Mouse (Mus musculus): Measurements from ENCODE around the gene Pak1ip1. TPM values are rescaled to one million over a fixed set of nuclear protein-coding genes. Genes with fewer than 3 reads are reported as not detected.

Gene Pak1ip1
- polyA plus RNA-seq (2012; rRNA removed) = 32.0 and 33.9 TPM in 2 replicates

GRCm38 (mm10) chr13:41000926-41001639, at the start of gene Pak1ip1:
Gene Pak1ip1, plus strand, starts transcription at chr13:41001023.
- H3K27me3 ChIP-seq (replicated peaks; ENCODE audit: control insufficient read depth, insufficient read depth, low read length) = no peaks in the 10 kb centered on the region
- peak within 1 kb of the TSS; percentile 94 for H3K4me3 ChIP-seq (ENCODE audit: insufficient read depth, low read depth, low read length)
- TF ChIP-seq CTCF (conservative IDR thresholded peaks at IDR 0.05; ENCODE audit: insufficient read depth, insufficient read length, low read depth, low read length) (no peak), POLR2A (IDR thresholded peaks at IDR 0.05; ENCODE audit: low read depth, low read length) (no peak)
- WGBS = under 1% methylated on average over 58 of the region's 58 CpGs
- peak; percentile 95 for DNase-seq
- H3K27ac ChIP-seq (ENCODE audit: insufficient read depth, low read depth, low read length) = peak within 1 kb of the TSS; percentile 100
- H3K36me3 ChIP-seq (ENCODE audit: control insufficient read depth, insufficient read depth, low read length) = no peaks in the 10 kb centered on the region
- H3K4me1 ChIP-seq (ENCODE audit: control insufficient read depth, insufficient read depth, low read length) = peaks cover 4% of the 10 kb centered on the region; the same call in 1 of the 2 replicates

GRCm38 (mm10) chr13:40951386-40951976, 49.3 kb upstream of the Pak1ip1 start:
- no peaks in the 10 kb centered on the region for H3K36me3 ChIP-seq (ENCODE audit: control insufficient read depth, insufficient read depth, low read length)
- no peaks in the 10 kb centered on the region for H3K27me3 ChIP-seq (replicated peaks; ENCODE audit: control insufficient read depth, insufficient read depth, low read length)
- H3K4me3 ChIP-seq (ENCODE audit: insufficient read depth, low read depth, low read length) = no peak overlapping the region
- 83% methylated on average over 10 of the region's 10 CpGs for WGBS
- no peak for DNase-seq
- H3K4me1 ChIP-seq (ENCODE audit: control insufficient read depth, insufficient read depth, low read length) = no peaks in the 10 kb centered on the region; the same call in 1 of the 2 replicates
- no peak for TF ChIP-seq CTCF (conservative IDR thresholded peaks at IDR 0.05; ENCODE audit: insufficient read depth, insufficient read length, low read depth, low read length)
- TF ChIP-seq POLR2A (IDR thresholded peaks at IDR 0.05; ENCODE audit: low read depth, low read length) = no peak
- no peak overlapping the region for H3K27ac ChIP-seq (ENCODE audit: insufficient read depth, low read depth, low read length)

GRCm38 (mm10) chr13:40953231-40953630, 47.6 kb upstream of the Pak1ip1 start:
- Histone ChIP-seq H3K4me3 (ENCODE audit: insufficient read depth, low read depth, low read length) (no peak overlapping the region), H3K27me3 (replicated peaks; ENCODE audit: control insufficient read depth, insufficient read depth, low read length) (no peaks in the 10 kb centered on the region), H3K4me1 (ENCODE audit: control insufficient read depth, insufficient read depth, low read length) (no peaks in the 10 kb centered on the region; the same call in 1 of the 2 replicates), H3K27ac (ENCODE audit: insufficient read depth, low read depth, low read length) (no peak overlapping the region), H3K36me3 (ENCODE audit: control insufficient read depth, insufficient read depth, low read length) (no peaks in the 10 kb centered on the region; the same call in 1 of the 2 replicates)
- WGBS = 51% methylated on average over 6 of the region's 6 CpGs
- DNase-seq = no peak
- no peak for TF ChIP-seq POLR2A (IDR thresholded peaks at IDR 0.05; ENCODE audit: low read depth, low read length)
- no peak for TF ChIP-seq CTCF (conservative IDR thresholded peaks at IDR 0.05; ENCODE audit: insufficient read depth, insufficient read length, low read depth, low read length)

DNA sequence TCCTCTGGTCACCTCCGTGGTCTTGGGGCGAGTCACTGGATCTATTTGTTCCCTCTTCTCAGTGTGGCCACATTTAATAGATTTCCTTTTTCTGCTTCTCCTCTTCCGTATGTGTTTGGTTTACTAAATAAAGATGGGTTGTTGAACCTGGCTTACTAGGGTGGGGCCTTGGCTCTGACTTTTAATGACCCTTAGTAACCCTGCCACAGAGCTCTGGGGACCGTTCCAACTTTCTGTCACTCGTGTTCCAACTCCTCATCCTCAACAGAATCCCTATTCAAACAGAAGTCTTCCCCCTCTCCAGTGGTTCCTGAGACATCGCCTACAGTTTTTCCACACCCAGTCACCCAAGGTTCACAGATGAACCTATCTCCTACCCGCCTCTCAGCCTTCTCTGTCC, 45.0 kb upstream of the Pak1ip1 start:
- 56% methylated on average over 7 of the region's 7 CpGs for WGBS
- Histone ChIP-seq H3K36me3 (ENCODE audit: control insufficient read depth, insufficient read depth, low read length) (peaks cover 1% of the 10 kb centered on the region; the same call in 1 of the 2 replicates), H3K27me3 (replicated peaks; ENCODE audit: control insufficient read depth, insufficient read depth, low read length) (no peaks in the 10 kb centered on the region), H3K4me1 (ENCODE audit: control insufficient read depth, insufficient read depth, low read length) (no peaks in the 10 kb centered on the region), H3K4me3 (ENCODE audit: insufficient read depth, low read depth, low read length) (no peak overlapping the region), H3K27ac (ENCODE audit: insufficient read depth, low read depth, low read length) (no peak overlapping the region)
- TF ChIP-seq CTCF (conservative IDR thresholded peaks at IDR 0.05; ENCODE audit: insufficient read depth, insufficient read length, low read depth, low read length) (no peak), POLR2A (IDR thresholded peaks at IDR 0.05; ENCODE audit: low read depth, low read length) (no peak)
- peak; percentile 42 for DNase-seq

DNA sequence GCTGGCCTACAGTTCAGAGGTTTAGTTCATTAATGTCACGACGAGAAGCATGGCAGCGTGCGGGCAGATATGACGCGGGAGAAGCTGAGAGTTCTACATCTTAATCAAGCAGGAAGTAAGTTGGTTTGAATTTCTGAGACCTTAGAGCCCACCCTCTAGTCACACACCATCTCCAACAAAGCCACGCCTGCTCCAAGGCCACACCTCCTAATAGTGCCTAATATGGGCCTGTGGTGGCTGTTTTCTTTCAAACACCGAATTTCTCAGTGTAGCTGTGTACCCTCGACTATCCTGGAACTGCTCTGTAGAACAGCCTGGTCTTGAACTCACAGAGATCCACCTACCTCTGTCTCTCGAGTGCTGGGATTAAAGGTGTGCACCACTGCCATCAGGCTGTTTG, 33.2 kb upstream of the Pak1ip1 start:
- Histone ChIP-seq H3K27ac (ENCODE audit: insufficient read depth, low read depth, low read length) (no peak overlapping the region), H3K36me3 (ENCODE audit: control insufficient read depth, insufficient read depth, low read length) (no peaks in the 10 kb centered on the region), H3K27me3 (replicated peaks; ENCODE audit: control insufficient read depth, insufficient read depth, low read length) (no peaks in the 10 kb centered on the region), H3K4me1 (ENCODE audit: control insufficient read depth, insufficient read depth, low read length) (peaks cover 7% of the 10 kb centered on the region; the same call in 1 of the 2 replicates), H3K4me3 (ENCODE audit: insufficient read depth, low read depth, low read length) (no peak overlapping the region)
- no peak for DNase-seq
- WGBS = 95% methylated on average over 10 of the region's 10 CpGs
- TF ChIP-seq CTCF (conservative IDR thresholded peaks at IDR 0.05; ENCODE audit: insufficient read depth, insufficient read length, low read depth, low read length) = no peak
- TF ChIP-seq POLR2A (IDR thresholded peaks at IDR 0.05; ENCODE audit: low read depth, low read length) = no peak

DNA sequence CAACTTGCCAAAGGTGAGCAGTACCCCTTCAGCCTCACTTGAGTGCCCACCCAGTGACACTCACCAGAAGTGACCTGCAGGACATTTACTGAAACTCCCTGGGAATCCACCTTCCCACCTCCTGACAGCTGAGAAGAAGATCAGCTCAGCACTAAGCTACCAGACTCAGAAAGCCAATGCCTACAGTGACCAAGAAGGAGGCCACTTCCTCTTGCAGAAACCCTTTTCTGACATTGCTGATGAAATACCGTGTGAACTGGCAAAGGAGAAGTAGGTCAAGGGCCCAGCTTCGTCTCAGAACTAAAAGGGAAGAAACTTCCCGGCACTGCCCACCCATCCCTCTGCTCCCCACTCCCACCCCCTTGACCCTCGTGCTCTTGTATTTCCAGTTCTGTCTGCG, 32.3 kb upstream of the Pak1ip1 start:
- no peaks in the 10 kb centered on the region for H3K36me3 ChIP-seq (ENCODE audit: control insufficient read depth, insufficient read depth, low read length)
- 50% methylated on average over 5 of the region's 5 CpGs for WGBS
- H3K4me3 ChIP-seq (ENCODE audit: insufficient read depth, low read depth, low read length) = no peak overlapping the region
- H3K27me3 ChIP-seq (replicated peaks; ENCODE audit: control insufficient read depth, insufficient read depth, low read length) = no peaks in the 10 kb centered on the region
- H3K4me1 ChIP-seq (ENCODE audit: control insufficient read depth, insufficient read depth, low read length) = peaks cover 7% of the 10 kb centered on the region; the same call in 1 of the 2 replicates
- DNase-seq = no peak
- H3K27ac ChIP-seq (ENCODE audit: insufficient read depth, low read depth, low read length) = no peak overlapping the region
- TF ChIP-seq CTCF (conservative IDR thresholded peaks at IDR 0.05; ENCODE audit: insufficient read depth, insufficient read length, low read depth, low read length) (no peak), POLR2A (IDR thresholded peaks at IDR 0.05; ENCODE audit: low read depth, low read length) (no peak)

- no peak for TF ChIP-seq CTCF (conservative IDR thresholded peaks at IDR 0.05; ENCODE audit: insufficient read depth, insufficient read length, low read depth, low read length)
- TF ChIP-seq POLR2A (IDR thresholded peaks at IDR 0.05; ENCODE audit: low read depth, low read length) = no peak
- H3K4me1 ChIP-seq (ENCODE audit: control insufficient read depth, insufficient read depth, low read length) = peaks cover 7% of the 10 kb centered on the region; the same call in 1 of the 2 replicates
- no peak overlapping the region; the same call in 1 of the 2 replicates for H3K27ac ChIP-seq (ENCODE audit: insufficient read depth, low read depth, low read length)
- H3K4me3 ChIP-seq (ENCODE audit: insufficient read depth, low read depth, low read length) = no peak overlapping the region
- H3K27me3 ChIP-seq (replicated peaks; ENCODE audit: control insufficient read depth, insufficient read depth, low read length) = no peaks in the 10 kb centered on the region
- no peaks in the 10 kb centered on the region for H3K36me3 ChIP-seq (ENCODE audit: control insufficient read depth, insufficient read depth, low read length)
- 73% methylated on average over 4 of the region's 4 CpGs for WGBS
- peak; percentile 56 for DNase-seq
Observed at GRCm38 (mm10) chr13:40969761-40970390, 30.9 kb upstream of the Pak1ip1 start.

All from kidney, adult 2 months (tissue).